Mouse (Mus musculus) lung, postnatal 0 days (tissue): ENCODE data around the gene Il31ra.

Experiments used
- CTCF ChIP-seq: IDR thresholded peaks from 2 replicates; pipeline ENCODE4 v1.5.1; 2016; ENCODE audit warnings: antibody characterized with exemption, mild to moderate bottlenecking
- EP300 ChIP-seq: IDR thresholded peaks from 2 replicates; pipeline ENCODE4 v1.6.1; 2016; ENCODE audit warnings: antibody characterized with exemption, mild to moderate bottlenecking, control low read depth

- no peak for TF ChIP-seq CTCF
- no peak for TF ChIP-seq EP300
These were observed 37.7 kb downstream of the Il31ra start for GRCm38 (mm10) chr13:112556501-112556900.
